Mouse (Mus musculus): ENCODE measurements around the gene Atp6v0a1.
A peak's percentile ranks its signal among the peaks of the same experiment; 100 is the strongest.

The Atp6v0a1 gene

DNA sequence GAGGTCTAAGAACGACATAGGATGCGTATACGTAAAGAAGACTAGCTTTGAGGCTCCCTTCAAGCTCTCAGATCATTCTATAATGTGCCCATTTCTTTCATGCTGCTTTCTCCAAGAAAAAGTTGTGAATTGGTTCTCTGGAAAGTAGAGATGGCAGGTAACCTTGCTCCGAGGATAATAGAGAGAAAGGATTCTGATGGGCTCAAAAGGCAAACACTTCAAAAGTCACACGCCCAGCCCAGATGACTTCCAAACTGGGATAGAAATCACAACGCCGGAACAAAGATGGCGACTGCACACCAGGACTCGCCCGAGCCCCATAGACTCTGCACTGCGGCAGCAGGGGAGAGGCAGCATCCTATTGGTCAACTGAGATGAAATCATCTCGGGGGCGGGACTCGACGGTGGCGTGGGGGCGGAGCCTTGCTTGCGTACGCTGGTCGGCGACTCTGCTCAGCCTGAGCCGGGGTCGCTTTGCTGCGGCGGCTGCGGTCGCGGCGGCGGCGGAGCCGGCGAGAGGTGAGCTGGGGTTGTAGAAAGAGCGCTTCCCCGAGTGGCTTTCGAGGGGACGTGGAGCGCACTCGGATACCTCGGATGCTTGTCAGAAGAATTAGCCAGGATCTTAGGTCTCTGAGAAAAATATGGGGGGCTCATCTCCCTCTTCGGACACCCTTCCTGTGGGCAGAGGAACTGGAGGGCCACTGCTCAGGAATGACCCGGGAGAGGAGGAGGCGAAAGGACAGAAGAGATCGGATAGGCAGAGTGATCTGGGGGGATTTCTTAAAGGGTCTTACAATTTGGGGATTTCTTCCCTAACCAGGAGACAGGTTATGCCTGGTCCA is at the start of gene Atp6v0a1:
Atp6v0a1 (plus strand) TSS at position 407 of the 842 bp plus-strand sequence.
- DNase-seq: peak; percentile 98

- peak; percentile 72 for DNase-seq
These were observed 49.8 kb upstream of the Atp6v0a1 start for GRCm38 (mm10) chr11:100959464-100959810.

DNA sequence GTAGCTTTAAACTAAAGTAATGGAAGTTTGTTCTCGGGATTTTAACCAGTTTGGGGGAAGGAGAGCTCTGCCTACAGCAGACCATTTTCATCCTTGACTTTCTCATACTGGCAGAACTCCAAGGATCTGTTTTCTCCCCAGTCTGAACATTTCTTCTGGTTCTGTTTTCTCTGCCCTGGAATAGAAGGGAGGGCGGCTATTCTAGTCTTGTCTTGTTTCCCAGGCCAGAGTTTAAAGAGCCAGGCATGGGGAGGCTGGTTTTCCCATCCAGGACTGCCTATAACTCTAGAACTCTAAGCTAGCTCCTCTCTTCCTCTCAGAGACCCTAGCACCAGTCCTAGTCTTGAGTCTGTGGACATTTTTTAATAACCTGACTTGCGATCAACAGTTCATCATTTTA is 49.4 kb upstream of the Atp6v0a1 start:
- no peak for DNase-seq

DNA sequence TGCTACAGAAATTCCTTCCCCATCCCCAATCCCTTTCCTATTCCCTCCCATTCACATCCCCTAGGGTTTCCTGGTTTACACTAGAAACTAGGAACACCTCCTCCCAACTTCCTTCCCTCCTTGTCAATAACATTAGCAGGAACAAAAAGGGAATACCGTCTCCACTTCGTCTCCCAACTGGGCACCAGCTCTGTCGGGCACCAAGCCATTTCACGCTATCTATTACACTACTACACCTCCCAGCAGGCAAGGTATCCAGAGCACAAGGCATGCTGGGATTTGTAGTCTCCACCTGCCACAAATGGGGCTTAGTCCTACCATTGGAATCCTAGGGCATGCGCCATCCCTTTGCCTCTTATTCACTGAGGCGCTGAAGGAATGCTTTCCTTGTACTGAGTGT is 48.7 kb upstream of the Atp6v0a1 start:
- DNase-seq: peak; percentile 82

DNA sequence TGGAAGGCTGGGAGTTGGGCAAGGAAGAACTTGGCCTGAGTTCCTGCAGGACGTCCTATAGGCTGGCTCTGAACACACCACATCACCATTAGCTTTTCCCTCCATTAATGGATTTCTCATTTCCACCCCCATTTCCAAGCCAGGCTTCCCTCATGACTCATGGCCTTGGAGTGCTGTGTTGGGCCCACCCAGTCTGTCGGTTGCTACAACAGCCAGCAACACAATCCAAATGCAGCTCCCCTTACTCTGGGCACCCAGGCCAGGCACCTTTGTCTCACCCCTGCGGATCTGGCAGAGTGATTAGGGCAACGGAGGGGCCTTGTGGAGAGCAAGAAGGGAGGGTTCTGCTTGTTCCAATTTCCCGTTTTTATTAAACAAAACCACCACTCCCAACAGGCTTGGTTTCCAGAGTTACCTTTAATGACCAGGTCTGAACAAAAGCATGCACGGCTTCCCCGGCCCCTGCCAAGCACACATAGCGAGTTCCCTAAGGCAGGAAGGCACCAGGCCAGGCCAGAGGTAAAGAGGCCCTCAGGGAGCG is 46.8 kb upstream of the Atp6v0a1 start:
- no peak for DNase-seq

- DNase-seq: no peak
These were observed 45.6 kb upstream of the Atp6v0a1 start for GRCm38 (mm10) chr11:100963647-100964046.

- no peak for DNase-seq
These were observed 45.1 kb upstream of the Atp6v0a1 start for GRCm38 (mm10) chr11:100964180-100964579.

DNA sequence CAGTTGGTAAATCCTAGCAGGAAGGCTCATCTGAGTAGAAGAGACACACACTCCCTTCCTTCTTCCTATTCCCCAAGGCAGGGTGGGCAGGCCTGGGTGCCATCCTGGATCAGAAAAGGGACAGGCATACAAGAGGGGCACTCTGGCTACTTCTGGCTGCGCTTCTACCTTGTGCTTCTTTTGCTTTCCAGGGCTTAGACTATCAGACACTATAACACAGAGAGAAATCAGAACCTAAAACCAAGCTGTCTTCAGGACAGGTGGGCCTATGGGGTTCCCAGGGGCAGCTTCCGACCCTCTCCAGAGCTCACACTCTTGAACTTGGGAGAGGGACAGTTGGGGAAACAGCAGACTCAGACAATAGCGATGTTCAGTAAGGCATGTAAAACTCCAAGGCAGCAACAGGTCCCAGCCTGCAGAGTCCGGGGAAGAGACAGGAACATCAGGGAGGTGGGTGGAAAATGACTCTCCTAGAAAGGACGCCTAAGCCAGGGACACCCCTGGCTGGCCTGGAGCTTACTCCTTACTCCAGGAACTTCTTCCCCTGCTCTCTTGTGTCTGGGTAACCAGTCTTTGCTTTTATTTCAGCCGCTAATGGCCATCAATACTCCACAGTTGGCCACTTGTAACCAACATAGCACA is 44.2 kb upstream of the Atp6v0a1 start:
- DNase-seq: no peak

GRCm38 (mm10) chr11:100965760-100966159 is 43.5 kb upstream of the Atp6v0a1 start:
- no peak for DNase-seq

- no peak for DNase-seq
These were observed 41.9 kb upstream of the Atp6v0a1 start for GRCm38 (mm10) chr11:100967376-100967775.

- DNase-seq: no peak
These were observed 41.3 kb upstream of the Atp6v0a1 start for GRCm38 (mm10) chr11:100967881-100968420.

GRCm38 (mm10) chr11:100968501-100968900 is 40.8 kb upstream of the Atp6v0a1 start:
- DNase-seq: no peak

- no peak for DNase-seq
These were observed 40.0 kb upstream of the Atp6v0a1 start for GRCm38 (mm10) chr11:100969189-100969743.

DNA sequence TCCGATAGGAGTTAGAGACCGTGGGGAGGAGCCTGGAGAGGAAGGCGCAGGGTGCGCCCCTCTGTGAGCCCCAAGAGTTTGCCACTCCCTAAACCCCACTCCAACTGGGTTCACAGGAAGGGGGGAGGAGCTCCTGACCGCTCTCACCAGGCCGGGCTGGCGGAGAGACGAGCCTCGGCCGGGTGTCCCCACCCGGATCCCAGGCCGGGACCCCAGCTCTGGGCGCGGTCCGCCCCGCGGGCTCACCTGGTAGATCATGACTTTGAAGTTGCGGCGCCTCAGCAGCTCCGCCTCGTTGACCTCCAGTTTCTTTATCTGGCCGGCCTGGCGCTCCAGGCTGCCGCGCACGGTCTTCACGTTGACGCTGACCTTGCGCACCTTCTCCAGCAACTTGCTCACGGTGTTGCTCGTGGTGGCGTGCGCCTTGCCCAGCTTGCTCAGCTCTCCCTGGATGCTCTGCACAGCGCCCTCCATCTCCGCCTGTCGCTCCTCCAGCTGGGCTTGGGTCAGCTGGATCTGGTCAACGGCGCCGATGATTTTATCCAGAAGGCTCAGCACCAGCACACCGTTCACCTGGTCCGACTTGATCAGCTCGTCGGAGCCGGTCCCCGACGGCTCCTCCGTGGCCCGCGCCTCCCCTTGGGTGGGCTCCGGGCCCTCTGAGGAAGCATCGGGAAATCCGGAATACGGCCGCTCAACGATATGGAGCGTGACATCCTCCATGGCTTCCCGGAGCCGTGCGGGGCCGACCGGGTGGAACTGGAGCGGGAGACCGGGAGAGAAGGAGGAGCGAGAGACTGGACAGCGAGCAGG is 39.3 kb upstream of the Atp6v0a1 start:
- DNase-seq: peak; percentile 38

DNA sequence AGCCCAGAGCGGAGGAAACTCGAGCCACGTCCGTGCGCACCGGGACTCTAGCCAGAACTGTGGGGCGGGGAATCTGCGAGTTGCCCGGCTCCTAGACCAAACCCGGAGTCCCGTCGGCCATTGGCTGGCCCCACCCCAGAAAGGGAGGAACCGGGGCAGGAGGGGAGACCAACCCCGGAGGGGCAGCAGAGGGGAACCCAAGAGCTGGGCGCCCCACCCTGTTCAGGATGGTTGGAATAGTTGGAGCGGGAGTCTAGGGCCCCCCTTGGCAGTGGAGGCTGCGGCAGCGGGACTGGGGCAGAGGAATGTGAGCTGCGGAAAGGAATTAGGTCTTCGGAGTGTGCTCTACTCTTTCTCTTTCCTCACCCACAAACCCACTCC is 38.7 kb upstream of the Atp6v0a1 start, which contains the start of gene Cavin1:
Cavin1 (minus strand) TSS at position 331 of the 381 bp plus-strand sequence.
- peak; percentile 94 for DNase-seq

DNA sequence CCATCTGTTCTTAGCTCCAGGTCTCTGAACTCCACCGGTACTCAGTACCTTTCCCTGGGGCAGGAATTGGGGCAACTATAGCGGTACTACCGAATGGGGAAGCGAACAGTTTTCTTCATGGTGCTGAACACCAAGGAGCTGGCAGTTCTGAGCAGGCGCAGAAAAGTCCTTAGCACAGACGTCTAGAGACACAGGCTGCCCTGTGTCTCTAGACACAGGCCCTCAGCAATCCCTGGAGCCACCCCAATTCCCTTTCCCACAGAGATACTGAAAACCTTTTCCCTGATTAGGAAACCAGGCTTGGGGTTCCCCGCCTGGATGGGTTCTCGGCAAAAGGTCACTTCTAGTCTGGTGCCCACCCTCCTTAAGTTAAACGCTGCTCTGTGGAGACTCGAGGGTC is 37.8 kb upstream of the Atp6v0a1 start:
- DNase-seq: no peak

GRCm38 (mm10) chr11:100973245-100973644 is 36.0 kb upstream of the Atp6v0a1 start:
- DNase-seq: no peak

GRCm38 (mm10) chr11:100974381-100974970 is 34.8 kb upstream of the Atp6v0a1 start:
- DNase-seq: no peak

DNA sequence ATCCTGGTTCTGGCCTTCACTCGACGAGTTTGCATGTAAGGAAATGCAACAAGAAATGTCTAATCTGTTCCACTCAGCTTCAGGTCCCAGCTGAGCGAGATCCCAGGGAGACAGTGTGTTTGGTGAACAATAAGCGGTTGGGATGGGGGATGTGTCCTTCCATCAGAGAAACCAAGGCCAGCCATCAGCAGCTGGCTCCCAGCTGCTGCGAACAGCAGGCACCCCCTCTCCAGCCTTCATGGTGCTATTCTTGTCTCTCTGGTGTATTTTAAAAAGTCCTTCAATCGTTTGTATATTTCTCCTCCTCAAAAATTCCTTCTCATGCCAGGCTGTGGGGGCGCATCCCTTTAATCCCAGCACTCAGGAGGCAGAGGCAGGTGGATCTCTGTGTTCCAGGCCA is 34.0 kb upstream of the Atp6v0a1 start:
- DNase-seq: no peak

DNA sequence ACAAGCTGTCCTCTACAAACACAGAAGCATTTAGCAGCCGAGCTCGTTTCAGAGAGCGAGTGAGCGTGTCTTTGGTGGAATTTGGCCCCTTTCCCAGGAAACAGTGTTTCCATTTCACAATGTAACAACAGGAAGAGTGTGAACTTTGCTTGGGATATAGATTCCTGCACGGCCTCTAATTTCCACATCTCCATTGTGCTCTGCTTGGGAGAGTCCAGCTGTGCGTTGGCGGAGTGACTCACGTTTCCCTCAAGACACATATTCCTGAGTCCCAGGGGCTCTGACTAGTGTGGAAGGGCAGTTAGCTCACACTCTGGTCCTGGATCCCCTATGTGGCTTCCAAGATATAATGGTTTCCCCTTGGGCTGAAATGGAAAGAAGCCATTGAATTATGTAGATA is 29.4 kb upstream of the Atp6v0a1 start:
- peak; percentile 37 for DNase-seq

GRCm38 (mm10) chr11:100980438-100980837 is 28.8 kb upstream of the Atp6v0a1 start:
- DNase-seq: no peak

DNA sequence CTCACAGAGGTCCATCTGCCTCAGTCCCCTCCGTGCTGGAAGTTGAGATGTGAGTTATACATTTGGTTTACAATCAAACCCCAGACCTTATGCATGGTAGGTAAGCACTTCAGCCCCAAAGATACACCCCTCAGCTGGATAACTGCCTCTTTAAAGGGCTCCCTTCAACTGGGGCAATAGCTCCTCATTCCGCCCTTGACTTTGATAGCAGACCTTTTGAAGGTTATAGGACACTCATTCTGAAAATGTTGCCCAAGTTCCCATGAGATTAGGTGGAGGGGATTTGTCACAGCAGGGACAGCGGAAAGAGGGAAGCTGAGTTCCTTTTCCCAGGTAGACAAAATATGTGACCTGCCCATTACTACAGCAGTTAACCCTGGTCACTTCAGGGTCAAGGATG is 28.0 kb upstream of the Atp6v0a1 start:
- DNase-seq: no peak

Data from kidney, adult 9 months (tissue).